Comparison of ENCODE assay signal across 8 mouse cellular contexts in the genomic region with DNA sequence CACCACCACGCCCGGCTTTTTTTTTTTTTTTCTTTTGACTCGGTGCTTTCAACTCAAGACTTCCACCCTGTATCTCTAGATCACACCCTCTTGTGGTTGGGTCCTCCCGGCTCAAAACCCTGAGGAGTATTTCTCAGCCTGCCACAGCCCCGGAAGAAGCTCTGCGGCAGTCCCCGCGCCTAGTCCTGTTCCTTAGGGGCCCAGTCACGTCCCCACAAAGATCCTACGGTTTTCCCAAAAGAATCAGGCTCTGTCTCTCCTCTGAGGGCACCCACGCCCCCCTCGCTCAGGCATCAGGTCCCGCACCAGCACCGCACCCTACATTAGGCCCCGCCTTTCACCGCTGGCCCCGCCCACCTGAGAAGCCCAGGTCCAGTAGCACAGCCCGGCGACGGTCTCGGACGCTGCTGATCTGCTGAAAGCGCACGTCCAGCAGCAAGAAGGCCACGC. TPM values are rescaled to one million over a fixed set of nuclear protein-coding genes. Genes with fewer than 3 reads are reported as not detected.
A peak's percentile ranks its signal among the peaks of the same experiment; 100 is the strongest.
DNase-seq lines count a peak whose midpoint lies in the region; ATAC-seq and TF ChIP-seq lines count a peak whose summit lies in the region.

No protein-coding gene starts in this region.

- H3K9ac ChIP-seq in embryonic facial prominence, embryonic 11.5 days (replicated peaks; ENCODE audit: low read length): peak overlapping the region; percentile 32; the same call in 1 of the 2 replicates
- peak overlapping the region; percentile 55 for H3K9ac ChIP-seq in limb, embryonic 13.5 days
- peak overlapping the region; percentile 46 for H3K9ac ChIP-seq in midbrain, embryonic 13.5 days (replicated peaks)

- peaks cover 36% of the 10 kb centered on the region for H3K27me3 ChIP-seq in embryonic facial prominence, embryonic 11.5 days (ENCODE audit: control insufficient read depth, insufficient read depth, low read length)
- peaks cover 55% of the 10 kb centered on the region for H3K27me3 ChIP-seq in limb, embryonic 13.5 days
- peaks cover 45% of the 10 kb centered on the region for H3K27me3 ChIP-seq in midbrain, embryonic 13.5 days
- no peaks in the 10 kb centered on the region for H3K27me3 ChIP-seq in testis, adult 2 months (ENCODE audit: control insufficient read depth, insufficient read depth, low read length)

- H3K4me2 ChIP-seq in embryonic facial prominence, embryonic 11.5 days (ENCODE audit: low read depth, low read length): peak overlapping the region; percentile 48
- H3K4me2 ChIP-seq in limb, embryonic 13.5 days (replicated peaks): peak overlapping the region; percentile 62
- H3K4me2 ChIP-seq in midbrain, embryonic 13.5 days (replicated peaks): peak overlapping the region; percentile 79

- peaks cover under 1% of the 10 kb centered on the region for H3K36me3 ChIP-seq in embryonic facial prominence, embryonic 11.5 days (replicated peaks; ENCODE audit: control insufficient read depth, insufficient read depth, low read depth, low read length)
- peaks cover 7% of the 10 kb centered on the region for H3K36me3 ChIP-seq in limb, embryonic 13.5 days
- H3K36me3 ChIP-seq in midbrain, embryonic 13.5 days: peaks cover 20% of the 10 kb centered on the region
- no peaks in the 10 kb centered on the region for H3K36me3 ChIP-seq in testis, adult 2 months (ENCODE audit: control insufficient read depth, insufficient read depth, low read length)

- intact Hi-C loops in heart, postnatal 36 days (cut with DNase I): no loop called here

- peak; percentile 63 for DNase-seq in urinary bladder, postnatal 14 days (ENCODE audit: low spot score)
- no peak for DNase-seq in urinary bladder, postnatal 10 days (ENCODE audit: low spot score)
- peak; percentile 33 for DNase-seq in embryonic facial prominence, embryonic 11.5 days (ENCODE audit: low spot score)
- peak; percentile 41 to 51 for DNase-seq in heart, postnatal 36 days
- DNase-seq in layer of hippocampus, adult 8-10 months (ENCODE audit: low spot score in 2 of 2): no peak

- H3K4me3 ChIP-seq in embryonic facial prominence, embryonic 11.5 days (ENCODE audit: low read depth, low read length): peak overlapping the region; percentile 25
- H3K4me3 ChIP-seq in limb, embryonic 13.5 days: peak overlapping the region; percentile 34
- H3K4me3 ChIP-seq in midbrain, embryonic 13.5 days (replicated peaks): peak overlapping the region; percentile 81
- peak overlapping the region; percentile 76 for H3K4me3 ChIP-seq in testis, adult 2 months (ENCODE audit: control insufficient read depth, low read depth, low read length)

- TF ChIP-seq CTCF in testis, adult 2 months (IDR thresholded peaks at IDR 0.05; ENCODE audit: control insufficient read depth, insufficient read depth, insufficient replicate concordance, low read depth, low read length): no peak; the same call in 1 of the 2 replicates

- WGBS in embryonic facial prominence, embryonic 11.5 days: 2% methylated on average over 24 of the region's 25 CpGs
- WGBS in limb, embryonic 13.5 days: under 1% methylated on average over 25 of the region's 25 CpGs
- WGBS in midbrain, embryonic 13.5 days: 2% methylated on average over 25 of the region's 25 CpGs

- no peak for ATAC-seq in embryonic facial prominence, embryonic 11.5 days (replicated peaks; ENCODE audit: insufficient number of reproducible peaks, low FRiP score, low TSS enrichment, low read depth)
- ATAC-seq in limb, embryonic 13.5 days (ENCODE audit: low FRiP score, low read depth): peak; percentile 60; the same call in 1 of the 2 replicates
- no peak for ATAC-seq in midbrain, embryonic 13.5 days

- TF ChIP-seq POLR2A in testis, adult 2 months (IDR thresholded peaks at IDR 0.05; ENCODE audit: control insufficient read depth, low read depth, low read length): no peak

- H3K9me3 ChIP-seq in embryonic facial prominence, embryonic 11.5 days (replicated peaks; ENCODE audit: control insufficient read depth, low read length): no peaks in the 10 kb centered on the region
- H3K9me3 ChIP-seq in limb, embryonic 13.5 days: no peaks in the 10 kb centered on the region
- no peaks in the 10 kb centered on the region for H3K9me3 ChIP-seq in midbrain, embryonic 13.5 days

- peaks cover 4% of the 10 kb centered on the region for H3K4me1 ChIP-seq in embryonic facial prominence, embryonic 11.5 days (ENCODE audit: control insufficient read depth, insufficient read depth, low read length)
- H3K4me1 ChIP-seq in limb, embryonic 13.5 days: peaks cover 20% of the 10 kb centered on the region
- H3K4me1 ChIP-seq in midbrain, embryonic 13.5 days (replicated peaks): peaks cover 43% of the 10 kb centered on the region
- H3K4me1 ChIP-seq in testis, adult 2 months (ENCODE audit: control insufficient read depth, insufficient read depth, low read length): peaks cover 23% of the 10 kb centered on the region

- no peak overlapping the region for H3K27ac ChIP-seq in embryonic facial prominence, embryonic 11.5 days (replicated peaks; ENCODE audit: low read depth, low read length)
- H3K27ac ChIP-seq in limb, embryonic 13.5 days: no peak overlapping the region
- no peak overlapping the region for H3K27ac ChIP-seq in midbrain, embryonic 13.5 days
- H3K27ac ChIP-seq in testis, adult 2 months (ENCODE audit: control insufficient read depth, insufficient read depth, low read depth, low read length): no peak overlapping the region

RNA-seq across cellular contexts. Expression of gene Syngr3, which starts 2.6 kb away (rescaled TPM):
- polyA plus RNA-seq in embryonic facial prominence, embryonic 11.5 days (2014; fragmentation: Nextera tagmentation; extraction: Ambion mirVana): 6.2 and 6.6 TPM in 2 replicates
- total RNA-seq in heart, postnatal 36 days (2021): under 1 TPM; 0.14 to 0.22 TPM
- polyA plus RNA-seq in limb, embryonic 13.5 days (2015; fragmentation: Nextera tagmentation; extraction: Ambion mirVana): 7.8 and 8.4 TPM in 2 replicates
- polyA plus RNA-seq in midbrain, embryonic 13.5 days (2015; fragmentation: Nextera tagmentation; extraction: Ambion mirVana): 95.0 and 98.1 TPM in 2 replicates
- polyA plus RNA-seq in testis, adult 2 months (2012; rRNA removed): 0.20 and 0.30 TPM in 2 replicates
- total RNA-seq in layer of hippocampus, adult 8-10 months (2022): 100 to 1,000 TPM; 137 to 165 (median 150) TPM

RNA-seq across cellular contexts. Expression of gene Gfer, which starts 8.8 kb away (rescaled TPM):
- polyA plus RNA-seq in embryonic facial prominence, embryonic 11.5 days (2014; fragmentation: Nextera tagmentation; extraction: Ambion mirVana): 46.8 and 52.4 TPM in 2 replicates
- total RNA-seq in heart, postnatal 36 days (2021): 10 to 100 TPM; 19.3 to 22.8 TPM
- polyA plus RNA-seq in limb, embryonic 13.5 days (2015; fragmentation: Nextera tagmentation; extraction: Ambion mirVana): 46.6 and 48.1 TPM in 2 replicates
- polyA plus RNA-seq in midbrain, embryonic 13.5 days (2015; fragmentation: Nextera tagmentation; extraction: Ambion mirVana): 36.7 and 39.9 TPM in 2 replicates
- polyA plus RNA-seq in testis, adult 2 months (2012; rRNA removed): 144 and 150 TPM in 2 replicates
- total RNA-seq in layer of hippocampus, adult 8-10 months (2022): 10 to 100 TPM; 17.9 to 23.4 (median 21.1) TPM

RNA-seq across cellular contexts. Expression of gene Noxo1, which starts 8.9 kb away (rescaled TPM):
- 1.1 and 2.7 TPM in 2 replicates for polyA plus RNA-seq in embryonic facial prominence, embryonic 11.5 days (2014; fragmentation: Nextera tagmentation; extraction: Ambion mirVana)
- total RNA-seq in heart, postnatal 36 days (2021): 1 to 10 TPM in 1 of 2 experiments, under 1 TPM in 1; 0.33 to 1.3 TPM
- 2.5 and 3.1 TPM in 2 replicates for polyA plus RNA-seq in limb, embryonic 13.5 days (2015; fragmentation: Nextera tagmentation; extraction: Ambion mirVana)
- polyA plus RNA-seq in midbrain, embryonic 13.5 days (2015; fragmentation: Nextera tagmentation; extraction: Ambion mirVana): 1.7 and 2.2 TPM in 2 replicates
- polyA plus RNA-seq in testis, adult 2 months (2012; rRNA removed): 62.1 and 63.2 TPM in 2 replicates
- 1 to 10 TPM; 2.0 to 4.3 (median 3.4) TPM for total RNA-seq in layer of hippocampus, adult 8-10 months (2022)

RNA-seq across cellular contexts. Expression of gene Zfp598, which starts 17.7 kb away (rescaled TPM):
- polyA plus RNA-seq in embryonic facial prominence, embryonic 11.5 days (2014; fragmentation: Nextera tagmentation; extraction: Ambion mirVana): 24.1 and 26.6 TPM in 2 replicates
- total RNA-seq in heart, postnatal 36 days (2021): 10 to 100 TPM; 17.3 to 19.0 TPM
- polyA plus RNA-seq in limb, embryonic 13.5 days (2015; fragmentation: Nextera tagmentation; extraction: Ambion mirVana): 22.2 and 24.7 TPM in 2 replicates
- 15.0 and 18.6 TPM in 2 replicates for polyA plus RNA-seq in midbrain, embryonic 13.5 days (2015; fragmentation: Nextera tagmentation; extraction: Ambion mirVana)
- polyA plus RNA-seq in testis, adult 2 months (2012; rRNA removed): 45.4 and 50.0 TPM in 2 replicates
- total RNA-seq in layer of hippocampus, adult 8-10 months (2022): 10 to 100 TPM; 36.8 to 41.6 (median 38.2) TPM

RNA-seq across cellular contexts. Expression of gene Tbl3, which starts 20.3 kb away (rescaled TPM):
- 96.3 and 102 TPM in 2 replicates for polyA plus RNA-seq in embryonic facial prominence, embryonic 11.5 days (2014; fragmentation: Nextera tagmentation; extraction: Ambion mirVana)
- total RNA-seq in heart, postnatal 36 days (2021): 10 to 100 TPM; 16.3 to 17.7 TPM
- 79.8 and 84.6 TPM in 2 replicates for polyA plus RNA-seq in limb, embryonic 13.5 days (2015; fragmentation: Nextera tagmentation; extraction: Ambion mirVana)
- 81.4 and 84.3 TPM in 2 replicates for polyA plus RNA-seq in midbrain, embryonic 13.5 days (2015; fragmentation: Nextera tagmentation; extraction: Ambion mirVana)
- polyA plus RNA-seq in testis, adult 2 months (2012; rRNA removed): 85.4 and 89.5 TPM in 2 replicates
- total RNA-seq in layer of hippocampus, adult 8-10 months (2022): 10 to 100 TPM; 24.2 to 32.3 (median 27.8) TPM

Comparison
In these comparisons a context has a peak if more than half of its experiments do, and no peak if none do; other contexts are left out.
1. DNase-seq: peak in urinary bladder, postnatal 14 days (single experiment), embryonic facial prominence, embryonic 11.5 days (single experiment) and heart, postnatal 36 days (2 of 2); none in urinary bladder, postnatal 10 days (single experiment) and layer of hippocampus, adult 8-10 months (0 of 2).
2. H3K4me3 ChIP-seq: peak in every context shown above with its lines; median percentile 81 in midbrain, embryonic 13.5 days; 76 in testis, adult 2 months; 34 in limb, embryonic 13.5 days; 25 in embryonic facial prominence, embryonic 11.5 days.
3. RNA of gene Syngr3, which starts 2.6 kb away (polyA plus RNA-seq): 95.0 to 98.1 TPM in midbrain, embryonic 13.5 days; 7.8 to 8.4 TPM in limb, embryonic 13.5 days, 6.2 to 6.6 TPM in embryonic facial prominence, embryonic 11.5 days and 0.20 to 0.30 TPM in testis, adult 2 months; every median in the first group is over 10 times any median in the second.
4. RNA of gene Noxo1, which starts 8.9 kb away (polyA plus RNA-seq): 62.1 to 63.2 TPM in testis, adult 2 months; 2.5 to 3.1 TPM in limb, embryonic 13.5 days, 1.7 to 2.2 TPM in midbrain, embryonic 13.5 days and 1.1 to 2.7 TPM in embryonic facial prominence, embryonic 11.5 days; every median in the first group is over 10 times any median in the second.
5. Peak in every context shown above with its lines, with median percentiles within 50 percentile points of each other: H3K4me2 ChIP-seq and H3K9ac ChIP-seq.